Mouse (Mus musculus) layer of hippocampus, adult 18-20 months (tissue): ENCODE results near the gene Gpr26. TPM values are rescaled to one million over a fixed set of nuclear protein-coding genes. Genes with fewer than 3 reads are reported as not detected.

ENCODE experiments used
- DNase-seq, 2 experiments: peaks; one replicate each; pipeline ENCODE4 v3.0.0; 2022; ENCODE audit warnings: low spot score in 2 of 2
- long read RNA-seq: library from polyadenylated mRNA; stranded (forward); transcript quantifications from one replicate; pipeline ENCODE4 v2.0.0, GENCODE M21; 2021
- total RNA-seq, 2 experiments: library from RNA; stranded (reverse); gene quantifications; 2 replicates each; pipeline ENCODE4 v1.2.3; 2021

Gene Gpr26
- total RNA-seq = 10 to 100 TPM; 49.8 to 53.2 TPM
- long read RNA-seq, full-length matches to known transcripts = 6 of 17 reads
- long read RNA-seq, partial matches to known transcripts = 1 of 17 reads
- long read RNA-seq, other reads (novel, unspliced or antisense) = 10 of 17 reads

DNA sequence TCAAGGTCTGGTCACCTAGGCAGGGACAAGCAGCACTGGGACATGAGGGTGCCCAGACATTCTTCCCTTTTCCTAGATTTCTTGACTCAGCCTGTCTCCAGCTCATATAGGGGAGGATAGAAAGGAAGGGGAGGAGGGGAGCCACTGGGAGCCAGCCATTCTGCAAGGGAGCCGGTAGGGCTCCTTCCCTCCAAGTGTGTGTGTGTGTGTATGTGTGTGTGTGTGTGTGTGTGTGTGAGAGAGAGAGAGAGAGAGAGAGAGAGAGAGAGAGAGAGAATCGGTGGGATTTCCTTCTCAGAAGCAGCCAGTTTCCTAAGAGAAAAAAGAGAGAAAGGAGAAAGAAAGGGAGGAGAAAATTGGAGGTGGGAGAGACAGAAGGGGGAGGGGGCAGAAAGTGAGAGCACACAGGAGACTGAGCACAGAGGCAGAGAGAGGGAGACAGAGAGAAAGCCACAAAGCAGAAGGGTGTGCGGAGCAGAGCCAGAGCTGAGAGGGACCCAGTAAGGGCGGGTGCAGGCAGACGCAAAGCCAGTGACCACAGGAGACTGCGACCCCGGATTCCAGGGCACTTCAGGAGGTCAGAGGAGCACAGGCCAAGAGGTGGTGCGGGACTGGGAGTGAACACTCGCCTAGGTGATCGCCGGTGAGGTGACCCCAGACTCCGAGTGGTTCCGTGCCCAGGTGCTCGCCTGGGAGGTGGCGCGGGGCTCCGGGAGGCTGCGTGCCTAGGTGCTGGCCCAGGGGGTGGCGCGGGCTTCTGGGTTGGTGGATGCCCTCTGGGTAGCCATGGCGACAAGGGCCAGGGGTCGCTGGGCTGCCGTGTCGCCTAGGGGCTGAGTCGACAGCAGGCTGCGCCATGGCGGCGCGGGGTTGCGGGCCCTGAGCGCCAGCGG lies at the start of gene Gpr26:
Gene Gpr26 (plus strand): TSS at position 438 of the 893 bp plus-strand sequence.
- peak; percentile 44 to 54 for DNase-seq

- no peak for DNase-seq
Measured at GRCm38 (mm10) chr7:131917384-131917783, 48.9 kb upstream of the Gpr26 start.

DNA sequence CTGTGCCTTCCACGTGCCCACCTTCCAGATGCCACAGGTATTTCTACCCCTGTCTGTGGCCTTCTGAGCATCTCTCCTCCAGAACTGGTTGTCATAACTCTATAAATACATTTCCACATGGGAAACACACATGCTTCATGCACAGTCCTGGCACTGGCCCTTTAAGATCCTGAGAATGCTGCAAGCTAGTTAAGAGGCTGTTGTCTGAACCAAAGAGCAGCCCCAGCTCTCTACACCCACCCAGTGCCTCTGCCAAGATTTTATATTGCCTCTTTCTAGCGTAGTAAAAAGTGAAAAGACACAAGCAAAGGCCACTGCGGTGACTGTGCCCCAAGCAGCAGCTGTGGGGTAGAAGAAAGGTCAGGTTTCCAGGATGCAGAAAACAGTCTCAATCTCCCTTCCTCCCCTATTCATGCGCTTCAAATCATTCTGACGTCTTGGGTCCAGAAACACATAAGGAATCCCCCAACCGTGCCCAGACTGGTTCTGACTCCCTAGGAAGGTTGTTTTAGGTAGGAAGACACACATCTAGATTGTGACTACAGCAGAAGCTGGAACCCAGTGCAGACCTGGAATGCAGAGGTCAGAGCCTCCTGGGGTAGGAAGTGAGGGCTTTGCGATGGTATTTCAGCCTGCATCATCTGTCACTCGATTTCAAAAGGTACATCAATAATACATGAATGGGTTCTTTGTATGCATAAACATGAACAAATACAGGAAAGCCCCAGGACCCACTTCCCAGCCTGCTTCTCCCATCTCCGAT lies 38.8 kb upstream of the Gpr26 start:
- DNase-seq = no peak

DNA sequence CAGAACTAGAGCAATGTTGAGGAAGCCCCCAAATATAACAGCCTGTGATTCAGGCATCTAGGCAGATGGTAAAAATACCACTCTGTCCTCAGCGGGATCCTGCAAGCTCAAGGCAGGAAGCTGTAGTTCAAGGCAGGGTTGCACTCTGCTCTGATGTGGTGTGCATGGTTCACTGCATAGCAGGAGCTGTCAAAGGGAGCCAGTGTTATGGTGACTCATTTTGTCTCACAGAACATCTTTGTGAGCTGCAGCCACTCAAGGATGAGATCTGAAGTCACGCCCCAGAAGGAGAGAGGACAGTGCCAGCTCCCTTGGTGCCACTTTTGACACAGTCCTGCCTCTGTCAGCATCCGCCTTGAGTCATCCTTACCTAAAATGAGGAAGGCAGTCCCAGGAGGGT lies 28.6 kb upstream of the Gpr26 start:
- DNase-seq = no peak

DNA sequence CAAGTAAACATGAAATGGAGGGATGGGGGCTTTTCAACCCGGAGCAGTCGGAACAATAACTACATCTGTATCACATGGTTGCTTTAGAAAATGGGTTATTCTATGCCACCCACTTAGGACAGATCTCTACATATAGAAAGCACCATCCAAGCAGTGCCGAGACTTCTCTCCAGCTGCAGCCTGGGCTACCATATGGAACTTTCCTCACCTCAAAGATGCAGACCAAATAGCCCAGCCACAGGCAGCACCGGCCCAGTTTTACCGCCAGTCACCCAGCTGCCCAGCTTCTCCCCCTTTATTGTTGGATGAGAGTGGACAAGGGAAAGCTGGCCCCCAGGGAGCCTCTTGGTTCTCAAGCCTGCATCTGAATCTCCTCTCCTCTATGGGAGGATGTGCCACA lies 15.1 kb upstream of the Gpr26 start:
- no peak for DNase-seq

GRCm38 (mm10) chr7:131953402-131953801 lies 12.9 kb upstream of the Gpr26 start:
- no peak for DNase-seq

DNA sequence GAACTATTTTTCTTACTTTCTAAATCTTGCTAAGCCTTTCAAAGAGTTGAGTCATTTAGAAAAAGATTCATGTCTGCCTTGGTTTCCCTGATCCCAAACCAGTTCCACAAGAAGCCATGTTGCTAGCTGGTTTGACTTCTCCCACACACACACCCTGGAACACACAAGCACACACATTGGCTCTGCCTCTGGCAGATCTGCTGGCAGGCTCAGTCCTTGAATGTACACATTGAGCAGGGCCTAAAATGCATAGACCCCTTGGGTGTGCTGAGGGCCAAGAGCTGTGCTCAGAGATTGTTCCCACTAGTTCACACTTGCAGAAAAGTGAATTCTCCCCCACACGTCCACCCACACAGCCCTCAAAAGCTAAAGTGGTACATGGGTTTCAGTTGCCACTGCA lies 7.6 kb upstream of the Gpr26 start:
- no peak for DNase-seq

GRCm38 (mm10) chr7:131960551-131960950 lies 5.7 kb upstream of the Gpr26 start:
- DNase-seq = no peak

DNA sequence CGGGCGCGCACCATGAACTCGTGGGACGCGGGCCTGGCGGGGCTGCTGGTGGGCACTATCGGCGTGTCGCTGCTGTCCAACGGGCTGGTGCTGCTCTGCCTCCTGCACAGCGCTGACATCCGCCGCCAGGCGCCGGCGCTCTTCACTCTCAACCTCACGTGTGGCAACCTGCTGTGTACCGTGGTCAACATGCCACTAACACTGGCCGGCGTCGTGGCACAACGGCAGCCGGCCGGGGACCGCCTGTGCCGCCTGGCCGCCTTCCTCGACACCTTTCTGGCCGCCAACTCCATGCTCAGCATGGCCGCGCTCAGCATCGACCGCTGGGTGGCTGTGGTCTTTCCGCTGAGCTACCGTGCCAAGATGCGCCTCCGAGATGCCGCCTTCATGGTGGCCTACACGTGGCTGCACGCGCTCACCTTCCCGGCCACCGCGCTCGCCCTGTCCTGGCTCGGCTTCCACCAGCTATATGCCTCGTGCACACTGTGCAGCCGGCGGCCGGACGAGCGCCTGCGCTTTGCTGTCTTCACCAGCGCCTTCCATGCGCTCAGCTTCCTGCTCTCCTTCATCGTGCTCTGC lies 745 bp downstream of the Gpr26 start:
- DNase-seq = peak; percentile 25 to 48

DNA sequence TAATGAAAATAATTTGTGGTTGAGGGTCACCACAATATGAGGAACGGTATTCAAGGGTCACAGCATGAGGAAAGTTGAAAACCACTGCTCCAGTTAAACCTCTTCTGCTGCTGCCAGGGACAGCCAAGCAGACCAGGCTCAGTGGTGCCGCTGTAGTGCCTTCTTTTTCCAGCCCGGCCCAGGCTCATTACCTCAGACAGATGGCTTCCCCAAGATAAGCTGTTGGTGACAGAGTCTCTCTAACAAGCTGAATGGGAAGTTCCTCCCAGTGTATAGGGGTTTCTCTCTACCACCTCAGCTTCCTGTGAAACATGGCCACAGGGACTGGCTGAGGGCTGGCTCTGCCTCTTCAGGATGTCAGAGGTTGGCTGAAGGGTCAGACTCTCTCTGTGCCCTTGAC lies 4.0 kb downstream of the Gpr26 start:
- no peak for DNase-seq

DNA sequence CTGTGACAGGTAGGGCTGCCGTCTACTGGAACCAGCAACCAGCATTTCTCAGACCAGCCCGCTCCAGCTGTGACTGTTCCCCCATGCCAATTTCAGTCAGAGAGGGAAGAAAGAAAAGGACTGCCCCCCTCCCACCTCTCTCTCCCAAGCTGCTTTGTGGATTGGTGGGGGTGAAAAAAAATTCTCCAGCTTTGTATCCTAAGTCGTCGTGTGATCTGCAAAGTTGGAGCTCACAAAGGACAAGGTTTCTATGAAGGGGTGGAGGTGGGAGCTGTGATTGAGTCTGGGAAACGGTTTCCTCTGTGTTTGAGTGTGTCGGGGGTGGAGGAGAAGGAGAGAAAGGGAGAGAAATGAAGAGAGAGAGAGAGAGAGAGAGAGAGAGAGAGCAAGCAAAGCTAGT lies 9.6 kb downstream of the Gpr26 start:
- no peak for DNase-seq

DNA sequence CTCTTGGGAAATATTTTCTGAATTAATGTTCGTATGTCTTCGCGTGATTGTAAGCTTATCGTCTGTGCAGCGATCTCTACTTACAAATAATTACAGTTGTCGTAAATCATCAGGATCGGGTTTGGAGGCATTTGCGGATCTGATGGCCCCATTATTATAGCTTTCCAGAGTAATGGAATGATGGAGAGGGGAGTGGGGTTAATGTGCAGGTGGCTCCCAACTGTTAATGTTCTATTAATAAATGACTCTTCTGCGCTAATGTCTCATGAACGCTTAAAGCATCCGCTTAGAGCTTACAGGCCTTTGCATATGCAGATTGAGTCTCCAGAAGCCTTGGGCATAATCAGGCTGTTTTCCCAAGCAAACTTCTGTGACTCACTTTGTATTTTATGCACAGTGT lies 12.3 kb downstream of the Gpr26 start:
- peak in 1 of 2 experiments; percentile 47 for DNase-seq

GRCm38 (mm10) chr7:131989056-131989455 lies 22.8 kb downstream of the Gpr26 start:
- DNase-seq = no peak

GRCm38 (mm10) chr7:131992226-131992625 lies 26.0 kb downstream of the Gpr26 start:
- no peak for DNase-seq

- DNase-seq = no peak
Measured at GRCm38 (mm10) chr7:131992873-131993272, 26.6 kb downstream of the Gpr26 start.

- DNase-seq = peak in 1 of 2 experiments; percentile 60
Measured at GRCm38 (mm10) chr7:132005996-132006696, 39.9 kb downstream of the Gpr26 start.

DNA sequence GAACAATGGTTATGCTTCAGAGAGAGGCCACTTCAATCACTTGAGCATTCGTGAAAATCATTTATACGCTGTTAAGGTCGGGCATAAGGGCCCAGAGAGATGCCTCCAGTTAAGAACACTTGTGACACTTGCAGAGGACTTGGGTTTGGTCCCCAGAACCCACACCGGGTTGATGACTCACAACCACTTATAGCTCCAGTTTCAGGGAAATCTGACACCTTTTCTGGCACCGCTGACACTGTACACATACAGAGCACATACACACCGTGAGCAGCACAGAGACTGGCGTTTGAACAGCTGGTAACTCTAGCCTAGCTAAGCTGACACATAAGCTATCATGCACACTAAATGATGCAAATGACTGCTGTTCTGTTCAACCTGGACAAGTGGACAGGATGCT lies 42.7 kb downstream of the Gpr26 start:
- DNase-seq = no peak

DNA sequence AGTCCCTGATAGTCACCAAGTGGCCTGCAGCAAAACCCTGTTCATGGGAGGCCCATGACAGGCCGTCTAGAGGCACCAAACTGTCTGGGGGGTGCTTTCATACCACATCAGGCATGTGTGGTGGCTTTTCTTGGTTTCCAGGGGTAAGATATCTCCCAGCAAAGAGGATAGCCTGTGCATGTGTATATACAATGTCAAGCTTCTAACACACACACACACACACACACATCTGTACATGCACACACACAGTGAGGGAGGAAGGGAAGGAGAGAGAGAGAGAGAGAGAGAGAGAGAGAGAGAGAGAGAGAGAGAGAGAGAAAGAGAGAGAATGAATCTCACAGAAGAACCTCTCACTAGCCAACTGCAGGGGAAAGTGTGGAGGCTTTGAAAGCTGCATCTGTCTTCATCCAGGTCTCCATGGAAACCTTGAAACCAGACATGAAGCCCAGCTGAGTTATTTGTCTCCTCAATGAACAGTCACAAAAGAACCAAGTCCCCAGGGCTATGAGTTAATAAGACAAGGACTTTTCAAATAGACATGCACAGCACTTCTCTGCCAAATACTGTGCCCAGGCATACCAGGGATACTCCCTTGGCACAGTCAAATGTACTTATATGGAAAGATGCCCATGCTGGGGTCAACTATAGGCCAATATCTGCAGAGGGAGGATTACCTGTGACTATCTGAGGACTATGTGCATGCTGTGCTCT lies 46.9 kb downstream of the Gpr26 start:
- peak in 1 of 2 experiments; percentile 61 for DNase-seq

GRCm38 (mm10) chr7:132013970-132014369 lies 47.7 kb downstream of the Gpr26 start:
- no peak for DNase-seq

DNA sequence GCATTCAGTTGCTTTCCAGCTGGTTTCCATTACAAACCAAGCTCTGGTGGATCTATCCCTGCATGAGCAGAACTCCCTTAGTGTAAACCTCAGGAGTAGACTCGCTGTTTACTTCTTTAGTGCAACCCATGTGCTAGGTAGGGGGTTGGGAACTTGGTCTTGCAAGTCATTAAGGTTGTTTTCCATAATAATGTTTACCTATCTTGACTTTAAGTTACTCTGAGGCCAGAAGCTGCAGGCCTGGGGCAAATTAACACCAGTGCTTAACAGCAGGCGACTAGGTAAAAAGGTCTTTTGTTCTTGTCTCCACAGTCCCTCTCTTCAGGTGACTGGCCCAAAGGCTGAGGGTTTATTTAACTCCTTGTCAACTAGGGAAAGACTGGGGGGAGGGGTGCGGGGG lies 48.9 kb downstream of the Gpr26 start:
- no peak for DNase-seq
